Comparison of ENCODE assay signal across 11 mouse cellular contexts in the genomic region with DNA sequence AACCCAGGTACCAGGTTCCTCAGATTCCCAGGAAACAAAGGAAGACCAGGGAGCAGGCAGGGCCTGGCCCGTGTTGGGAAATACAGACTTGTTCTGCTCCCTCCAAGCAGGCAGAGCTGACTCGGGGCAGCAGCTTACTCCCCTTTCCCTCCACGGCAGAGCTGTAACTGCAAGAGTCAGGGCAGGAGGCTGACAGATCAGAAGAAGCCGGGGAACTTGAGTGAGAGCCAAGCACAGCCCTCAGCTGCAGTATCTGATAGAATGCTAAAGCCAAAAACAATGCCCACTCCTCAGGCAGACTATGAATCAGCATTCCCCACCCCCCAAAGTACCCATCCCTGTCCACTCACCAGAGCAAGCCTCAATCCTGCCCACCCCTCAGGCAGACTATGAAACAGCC. TPM values are rescaled to one million over a fixed set of nuclear protein-coding genes. Genes with fewer than 3 reads are reported as not detected.
"Had no signal": no experiment of that assay in that cellular context is flagged by ENCODE, and none has a peak within 500 bp of the region (broad histone marks: within the 10 kb centered on the region; RNA-seq: fewer than 3 reads in every experiment).

No protein-coding gene starts in this region.

- H3K9ac ChIP-seq: limb, embryonic 15.5 days; liver, embryonic 12.5 days; lung, embryonic 15.5 days; neural tube, embryonic 15.5 days had no signal

- H3K9me3 ChIP-seq: limb, embryonic 15.5 days; liver, embryonic 12.5 days; lung, embryonic 15.5 days; neural tube, embryonic 15.5 days had no signal

- ATAC-seq: liver, embryonic 12.5 days had no signal

- H3K4me1 ChIP-seq: liver, embryonic 12.5 days had no signal

- H3K4me3 ChIP-seq: limb, embryonic 15.5 days; liver, embryonic 12.5 days; lung, embryonic 15.5 days; neural tube, embryonic 15.5 days had no signal

- H3K4me2 ChIP-seq: limb, embryonic 15.5 days; liver, embryonic 12.5 days; lung, embryonic 15.5 days; neural tube, embryonic 15.5 days had no signal

- H3K36me3 ChIP-seq: liver, embryonic 12.5 days; lung, embryonic 15.5 days; neural tube, embryonic 15.5 days had no signal

- H3K27ac ChIP-seq: limb, embryonic 15.5 days; liver, embryonic 12.5 days; lung, embryonic 15.5 days; neural tube, embryonic 15.5 days had no signal

- DNase-seq: kidney, adult 18-20 months; kidney, postnatal 10 days; kidney, postnatal 4 days; left cerebral cortex, postnatal 4 days; right cerebral cortex, adult 18-20 months; right cerebral cortex, postnatal 25 days; thymus, postnatal 36 days had no signal

RNA-seq across cellular contexts. Expression of a gene that starts 24.9 kb away (rescaled TPM):
- polyA plus RNA-seq: neural tube, embryonic 15.5 days had no signal
